Mouse (Mus musculus) cerebral cortex, adult 2 months (tissue): Measurements from ENCODE around the gene Plekha7.

Source experiments
- WGBS: fragments of 180-500 bp; shearing (Covaris S2); methylation state at CpG from one replicate; pipeline ENCODE4 v1.1.7; 2018; 5-methylcytosine and 5-hydroxymethylcytosine counted together

Gene Plekha7

GRCm38 (mm10) chr7:116222288-116223009 lies 85.7 kb downstream of the Plekha7 start:
- WGBS: 64% methylated on average over 8 of the region's 8 CpGs

- 46% methylated on average over 7 of the region's 7 CpGs for WGBS
These were observed 86.3 kb downstream of the Plekha7 start for GRCm38 (mm10) chr7:116221883-116222282.

- WGBS: 87% methylated on average over 12 of the region's 12 CpGs
These were observed 88.0 kb downstream of the Plekha7 start for GRCm38 (mm10) chr7:116220103-116220707.

GRCm38 (mm10) chr7:116217747-116218146 lies 90.4 kb downstream of the Plekha7 start:
- 61% methylated on average over 7 of the region's 7 CpGs for WGBS

- 78% methylated on average over 9 of the region's 9 CpGs for WGBS
These were observed 96.3 kb downstream of the Plekha7 start for GRCm38 (mm10) chr7:116211904-116212303.

- WGBS: 55% methylated on average over 10 of the region's 10 CpGs
These were observed 98.1 kb downstream of the Plekha7 start for GRCm38 (mm10) chr7:116209926-116210631.

GRCm38 (mm10) chr7:116208880-116209279 lies 99.3 kb downstream of the Plekha7 start:
- WGBS: 59% methylated on average over 8 of the region's 8 CpGs

GRCm38 (mm10) chr7:116206806-116207571 lies 101.2 kb downstream of the Plekha7 start:
- 75% methylated on average over 7 of the region's 7 CpGs for WGBS

GRCm38 (mm10) chr7:116205451-116205850 lies 102.7 kb downstream of the Plekha7 start:
- WGBS: 78% methylated on average over 2 of the region's 2 CpGs

GRCm38 (mm10) chr7:116202033-116202681 lies 106.0 kb downstream of the Plekha7 start:
- 67% methylated on average over 10 of the region's 10 CpGs for WGBS

GRCm38 (mm10) chr7:116200951-116201351 lies 107.2 kb downstream of the Plekha7 start:
- 73% methylated on average over 1 of the region's 1 CpGs for WGBS

GRCm38 (mm10) chr7:116200544-116200943 lies 107.6 kb downstream of the Plekha7 start:
- 79% methylated on average over 2 of the region's 2 CpGs for WGBS

GRCm38 (mm10) chr7:116198902-116199301 lies 109.3 kb downstream of the Plekha7 start:
- 42% methylated on average over 2 of the region's 2 CpGs for WGBS

- 24% methylated on average over 7 of the region's 7 CpGs for WGBS
These were observed 109.8 kb downstream of the Plekha7 start for GRCm38 (mm10) chr7:116198407-116198806.

GRCm38 (mm10) chr7:116196974-116197679 lies 111.0 kb downstream of the Plekha7 start:
- 70% methylated on average over 8 of the region's 8 CpGs for WGBS

GRCm38 (mm10) chr7:116194996-116195395 lies 113.2 kb downstream of the Plekha7 start:
- 90% methylated on average over 7 of the region's 7 CpGs for WGBS

- 76% methylated on average over 7 of the region's 7 CpGs for WGBS
These were observed 115.2 kb downstream of the Plekha7 start for GRCm38 (mm10) chr7:116192966-116193365.

GRCm38 (mm10) chr7:116192096-116192595 lies 116.0 kb downstream of the Plekha7 start:
- WGBS: 85% methylated on average over 4 of the region's 4 CpGs

GRCm38 (mm10) chr7:116191138-116191537 lies 117.0 kb downstream of the Plekha7 start:
- WGBS: 38% methylated on average over 3 of the region's 3 CpGs

GRCm38 (mm10) chr7:116189708-116190107 lies 118.5 kb downstream of the Plekha7 start:
- 34% methylated on average over 9 of the region's 9 CpGs for WGBS

- WGBS: 74% methylated on average over 5 of the region's 5 CpGs
These were observed 119.8 kb downstream of the Plekha7 start for GRCm38 (mm10) chr7:116188391-116188790.
